Mouse (Mus musculus) stomach, postnatal 0 days (tissue): Measurements from ENCODE around the gene Uri1.

Experiments
- CTCF ChIP-seq: IDR thresholded peaks from 2 replicates; pipeline ENCODE4 v1.5.1; 2016; ENCODE audit warnings: antibody characterized with exemption, low read depth, mild to moderate bottlenecking, moderate library complexity
- EP300 ChIP-seq: optimal IDR thresholded peaks from 2 replicates; pipeline ENCODE3; 2016; ENCODE audit warnings: antibody characterized with exemption

GRCm38 (mm10) chr7:37999691-38000090 is 23.7 kb downstream of the Uri1 start:
- TF ChIP-seq EP300 (no peak), CTCF (peak; percentile 56)
